Mouse (Mus musculus): ENCODE measurements around the gene Acadl. TPM values are rescaled to one million over a fixed set of nuclear protein-coding genes. Genes with fewer than 3 reads are reported as not detected.

The Acadl gene
- polyA plus RNA-seq, 1 experiment: 58.3 TPM

GRCm38 (mm10) chr1:66896125-66896524, 33.0 kb upstream of the Acadl start:
- no peaks in the 10 kb centered on the region for H3K36me3 ChIP-seq (ENCODE audit: control insufficient read depth, insufficient read depth, low read length, poor library complexity, severe bottlenecking)
- H3K9me3 ChIP-seq (replicated peaks; ENCODE audit: control insufficient read depth, insufficient read depth, low read length, poor library complexity, severe bottlenecking): no peaks in the 10 kb centered on the region
- TF ChIP-seq EP300 (IDR thresholded peaks at IDR 0.05; ENCODE audit: insufficient read depth, low read depth, low read length) (no peak), POLR2A (IDR thresholded peaks at IDR 0.05; ENCODE audit: insufficient read depth, low read length) (no peak), CTCF (IDR thresholded peaks at IDR 0.05; ENCODE audit: low read depth, low read length) (no peak)
- no peak overlapping the region for H3K27ac ChIP-seq (ENCODE audit: insufficient read depth, low read length)
- H3K4me3 ChIP-seq (ENCODE audit: low read depth, low read length): no peak overlapping the region
- no peaks in the 10 kb centered on the region for H3K4me1 ChIP-seq (ENCODE audit: control insufficient read depth, insufficient read depth, low read length)
- H3K9ac ChIP-seq (ENCODE audit: low read depth, poor library complexity, severe bottlenecking): no peak overlapping the region
- H3K27me3 ChIP-seq (ENCODE audit: control insufficient read depth, insufficient read depth, low read length, poor library complexity, severe bottlenecking): no peaks in the 10 kb centered on the region

- Histone ChIP-seq H3K9ac (ENCODE audit: low read depth, poor library complexity, severe bottlenecking) (no peak overlapping the region), H3K4me3 (ENCODE audit: low read depth, low read length) (no peak overlapping the region), H3K36me3 (ENCODE audit: control insufficient read depth, insufficient read depth, low read length, poor library complexity, severe bottlenecking) (no peaks in the 10 kb centered on the region), H3K27ac (ENCODE audit: insufficient read depth, low read length) (no peak overlapping the region), H3K4me1 (ENCODE audit: control insufficient read depth, insufficient read depth, low read length) (no peaks in the 10 kb centered on the region), H3K27me3 (ENCODE audit: control insufficient read depth, insufficient read depth, low read length, poor library complexity, severe bottlenecking) (no peaks in the 10 kb centered on the region), H3K9me3 (replicated peaks; ENCODE audit: control insufficient read depth, insufficient read depth, low read length, poor library complexity, severe bottlenecking) (no peaks in the 10 kb centered on the region)
- TF ChIP-seq CTCF (IDR thresholded peaks at IDR 0.05; ENCODE audit: low read depth, low read length) (peak; percentile 15), POLR2A (IDR thresholded peaks at IDR 0.05; ENCODE audit: insufficient read depth, low read length) (no peak)
These were observed 32.7 kb upstream of the Acadl start for GRCm38 (mm10) chr1:66895837-66896118.

DNA sequence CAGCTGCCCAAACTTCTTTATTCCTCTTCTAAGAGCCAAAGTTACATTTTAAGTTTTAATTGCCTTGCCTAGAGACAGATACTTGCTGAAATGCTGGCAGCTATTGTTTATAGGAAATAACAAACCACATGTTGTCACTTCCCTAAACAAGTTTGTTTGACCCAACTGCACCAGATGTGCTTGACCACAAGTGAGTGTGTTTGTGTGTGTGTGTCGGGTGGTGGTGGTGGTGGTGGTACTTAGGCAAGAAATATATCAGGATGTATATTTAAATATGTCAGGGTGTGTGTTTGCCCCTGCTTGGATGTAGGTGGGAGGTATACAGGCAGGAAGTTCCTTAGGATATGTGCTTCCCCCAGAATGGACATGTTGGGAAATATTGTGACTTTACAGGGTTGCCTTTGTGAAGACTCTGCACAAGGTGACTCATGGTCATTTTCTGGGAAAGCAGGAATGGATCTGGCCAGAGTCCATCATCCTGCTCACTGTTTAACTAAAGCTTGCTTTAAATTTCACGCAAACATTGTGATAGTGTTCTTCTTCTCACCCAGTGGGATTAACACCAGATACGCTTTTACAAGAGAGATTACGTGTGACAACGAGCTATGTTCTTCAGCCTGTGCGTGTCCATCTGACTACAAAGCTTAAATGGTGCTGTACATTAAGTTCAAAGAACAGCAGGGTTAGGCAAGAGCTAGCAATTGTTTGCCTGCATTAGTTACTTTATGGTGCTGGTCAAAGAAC, 32.2 kb upstream of the Acadl start:
- Histone ChIP-seq H3K36me3 (ENCODE audit: control insufficient read depth, insufficient read depth, low read length, poor library complexity, severe bottlenecking) (no peaks in the 10 kb centered on the region), H3K4me1 (ENCODE audit: control insufficient read depth, insufficient read depth, low read length) (no peaks in the 10 kb centered on the region), H3K27ac (ENCODE audit: insufficient read depth, low read length) (no peak overlapping the region), H3K27me3 (ENCODE audit: control insufficient read depth, insufficient read depth, low read length, poor library complexity, severe bottlenecking) (no peaks in the 10 kb centered on the region), H3K9me3 (replicated peaks; ENCODE audit: control insufficient read depth, insufficient read depth, low read length, poor library complexity, severe bottlenecking) (no peaks in the 10 kb centered on the region), H3K4me3 (ENCODE audit: low read depth, low read length) (no peak overlapping the region), H3K9ac (ENCODE audit: low read depth, poor library complexity, severe bottlenecking) (no peak overlapping the region)
- no peak for TF ChIP-seq POLR2A (IDR thresholded peaks at IDR 0.05; ENCODE audit: insufficient read depth, low read length)
- TF ChIP-seq CTCF (IDR thresholded peaks at IDR 0.05; ENCODE audit: low read depth, low read length): no peak
- no peak for TF ChIP-seq EP300 (IDR thresholded peaks at IDR 0.05; ENCODE audit: insufficient read depth, low read depth, low read length)

DNA sequence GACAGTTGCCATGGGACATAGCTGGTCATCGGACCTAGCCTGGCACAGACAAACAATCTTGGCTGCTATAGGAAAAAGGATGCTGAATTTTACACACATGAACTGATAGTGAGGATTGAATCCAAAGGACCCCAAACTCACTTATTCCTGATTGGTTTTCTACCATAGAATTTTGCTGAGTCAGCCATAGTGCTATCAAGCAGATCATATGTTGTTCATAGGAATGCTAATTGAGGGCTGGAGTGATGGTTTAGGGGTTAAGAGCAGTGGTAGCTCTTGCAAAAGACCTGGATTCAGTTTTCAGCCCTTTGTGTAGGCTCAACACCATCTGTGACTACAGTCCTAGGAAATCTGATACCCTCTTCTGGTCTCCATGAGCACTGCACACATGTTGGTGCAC, 24.1 kb upstream of the Acadl start:
- TF ChIP-seq EP300 (IDR thresholded peaks at IDR 0.05; ENCODE audit: insufficient read depth, low read depth, low read length) (no peak), CTCF (IDR thresholded peaks at IDR 0.05; ENCODE audit: low read depth, low read length) (no peak), POLR2A (IDR thresholded peaks at IDR 0.05; ENCODE audit: insufficient read depth, low read length) (no peak)
- Histone ChIP-seq H3K4me3 (ENCODE audit: low read depth, low read length) (no peak overlapping the region), H3K36me3 (ENCODE audit: control insufficient read depth, insufficient read depth, low read length, poor library complexity, severe bottlenecking) (no peaks in the 10 kb centered on the region), H3K9ac (ENCODE audit: low read depth, poor library complexity, severe bottlenecking) (no peak overlapping the region), H3K4me1 (ENCODE audit: control insufficient read depth, insufficient read depth, low read length) (no peaks in the 10 kb centered on the region), H3K27me3 (ENCODE audit: control insufficient read depth, insufficient read depth, low read length, poor library complexity, severe bottlenecking) (no peaks in the 10 kb centered on the region), H3K9me3 (replicated peaks; ENCODE audit: control insufficient read depth, insufficient read depth, low read length, poor library complexity, severe bottlenecking) (no peaks in the 10 kb centered on the region), H3K27ac (ENCODE audit: insufficient read depth, low read length) (no peak overlapping the region)

DNA sequence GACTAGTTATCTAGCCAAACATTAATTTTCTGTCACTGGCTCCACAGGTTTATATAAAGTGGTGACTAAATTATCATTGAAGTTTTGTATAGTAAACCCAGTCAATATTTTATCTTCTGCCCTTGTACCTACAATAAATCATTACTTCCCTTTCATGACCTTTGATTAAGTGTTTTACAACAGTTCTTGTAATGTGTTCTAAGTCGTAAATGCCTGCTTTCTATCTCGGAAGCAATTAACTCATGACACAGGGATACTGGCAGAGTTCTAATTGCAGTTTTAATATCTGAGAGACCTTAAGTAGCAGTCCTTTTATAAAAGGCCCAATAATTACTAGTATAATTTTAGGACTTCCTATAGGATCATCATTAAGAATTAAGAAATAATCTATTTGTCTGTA, 17.1 kb upstream of the Acadl start:
- H3K9ac ChIP-seq (ENCODE audit: low read depth, poor library complexity, severe bottlenecking): no peak overlapping the region
- H3K36me3 ChIP-seq (ENCODE audit: control insufficient read depth, insufficient read depth, low read length, poor library complexity, severe bottlenecking): no peaks in the 10 kb centered on the region
- peaks cover 7% of the 10 kb centered on the region; the same call in 1 of the 2 replicates for H3K9me3 ChIP-seq (replicated peaks; ENCODE audit: control insufficient read depth, insufficient read depth, low read length, poor library complexity, severe bottlenecking)
- H3K27me3 ChIP-seq (ENCODE audit: control insufficient read depth, insufficient read depth, low read length, poor library complexity, severe bottlenecking): no peaks in the 10 kb centered on the region
- H3K27ac ChIP-seq (ENCODE audit: insufficient read depth, low read length): no peak overlapping the region
- TF ChIP-seq CTCF (IDR thresholded peaks at IDR 0.05; ENCODE audit: low read depth, low read length) (no peak), POLR2A (IDR thresholded peaks at IDR 0.05; ENCODE audit: insufficient read depth, low read length) (no peak), EP300 (IDR thresholded peaks at IDR 0.05; ENCODE audit: insufficient read depth, low read depth, low read length) (no peak)
- no peaks in the 10 kb centered on the region for H3K4me1 ChIP-seq (ENCODE audit: control insufficient read depth, insufficient read depth, low read length)
- H3K4me3 ChIP-seq (ENCODE audit: low read depth, low read length): no peak overlapping the region

GRCm38 (mm10) chr1:66874740-66875139, 11.7 kb upstream of the Acadl start:
- no peaks in the 10 kb centered on the region for H3K4me1 ChIP-seq (ENCODE audit: control insufficient read depth, insufficient read depth, low read length)
- H3K36me3 ChIP-seq (ENCODE audit: control insufficient read depth, insufficient read depth, low read length, poor library complexity, severe bottlenecking): no peaks in the 10 kb centered on the region
- H3K9me3 ChIP-seq (replicated peaks; ENCODE audit: control insufficient read depth, insufficient read depth, low read length, poor library complexity, severe bottlenecking): peaks cover 7% of the 10 kb centered on the region; the same call in 1 of the 2 replicates
- no peak overlapping the region for H3K27ac ChIP-seq (ENCODE audit: insufficient read depth, low read length)
- H3K27me3 ChIP-seq (ENCODE audit: control insufficient read depth, insufficient read depth, low read length, poor library complexity, severe bottlenecking): no peaks in the 10 kb centered on the region
- no peak overlapping the region for H3K9ac ChIP-seq (ENCODE audit: low read depth, poor library complexity, severe bottlenecking)
- H3K4me3 ChIP-seq (ENCODE audit: low read depth, low read length): no peak overlapping the region
- TF ChIP-seq POLR2A (IDR thresholded peaks at IDR 0.05; ENCODE audit: insufficient read depth, low read length) (no peak), EP300 (IDR thresholded peaks at IDR 0.05; ENCODE audit: insufficient read depth, low read depth, low read length) (no peak), CTCF (IDR thresholded peaks at IDR 0.05; ENCODE audit: low read depth, low read length) (no peak)

Measured in ES-Bruce4 (cell line).